Mouse (Mus musculus): ENCODE measurements around the gene Zfp800. TPM values are rescaled to one million over a fixed set of nuclear protein-coding genes. Genes with fewer than 3 reads are reported as not detected.
A peak's percentile ranks its signal among the peaks of the same experiment; 100 is the strongest.

Gene Zfp800
- 25.6 and 27.8 TPM in 2 replicates for polyA plus RNA-seq (2016; fragmentation: Nextera tagmentation; extraction: Ambion mirVana)

GRCm38 (mm10) chr6:28397681-28398203 lies at the start of gene Zfp800:
Zfp800 (minus strand) TSS chr6:28398005.
- Histone ChIP-seq H3K27me3 (ENCODE audit: low read depth, poor library complexity, severe bottlenecking) (peaks cover 55% of the 10 kb centered on the region), H3K9me3 (replicated peaks) (peaks cover 4% of the 10 kb centered on the region; the same call in 1 of the 2 replicates), H3K27ac (replicated peaks) (peak within 1 kb of the TSS; percentile 91), H3K4me3 (peak within 1 kb of the TSS; percentile 57), H3K4me1 (peaks cover 25% of the 10 kb centered on the region), H3K36me3 (peaks cover 5% of the 10 kb centered on the region; the same call in 1 of the 2 replicates)
- DNase-seq (ENCODE audit: low spot score) = peak; percentile 71
- WGBS = under 1% methylated on average over 33 of the region's 33 CpGs

DNA sequence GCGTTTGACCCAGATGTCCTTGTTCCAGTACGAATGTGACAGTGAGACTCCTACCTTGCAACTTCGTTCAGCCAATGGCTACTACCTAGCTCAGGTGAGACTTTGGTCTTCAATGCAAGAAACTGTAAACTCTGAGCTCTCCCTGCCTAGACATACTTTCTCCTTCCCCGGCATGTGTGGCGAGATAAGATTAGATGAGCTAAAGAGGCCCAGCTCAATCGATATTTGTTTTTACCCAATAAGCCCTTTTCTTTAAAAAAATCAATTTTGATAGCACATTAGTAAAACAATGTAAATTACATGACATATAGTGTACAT lies 33.7 kb upstream of the Zfp800 start:
- Histone ChIP-seq H3K4me1 (no peaks in the 10 kb centered on the region), H3K27me3 (ENCODE audit: low read depth, poor library complexity, severe bottlenecking) (no peaks in the 10 kb centered on the region), H3K4me3 (no peak overlapping the region), H3K27ac (replicated peaks) (no peak overlapping the region), H3K36me3 (peaks cover 8% of the 10 kb centered on the region), H3K9me3 (replicated peaks) (no peaks in the 10 kb centered on the region)
- DNase-seq (ENCODE audit: low spot score) = no peak
- 76% methylated on average over 6 of the region's 6 CpGs for WGBS

- 87% methylated on average over 10 of the region's 10 CpGs for WGBS
- H3K27ac ChIP-seq (replicated peaks) = no peak overlapping the region
- peaks cover 13% of the 10 kb centered on the region for H3K36me3 ChIP-seq
Observed at GRCm38 (mm10) chr6:28430795-28431537, 33.2 kb upstream of the Zfp800 start.

GRCm38 (mm10) chr6:28429870-28430269 lies 32.1 kb upstream of the Zfp800 start:
- no peaks in the 10 kb centered on the region for H3K27me3 ChIP-seq (ENCODE audit: low read depth, poor library complexity, severe bottlenecking)
- no peaks in the 10 kb centered on the region for H3K9me3 ChIP-seq (replicated peaks)
- WGBS = 90% methylated on average over 11 of the region's 11 CpGs
- H3K27ac ChIP-seq (replicated peaks) = no peak overlapping the region
- peaks cover 24% of the 10 kb centered on the region for H3K36me3 ChIP-seq
- no peak for DNase-seq (ENCODE audit: low spot score)
- peaks cover 10% of the 10 kb centered on the region for H3K4me1 ChIP-seq
- no peak overlapping the region for H3K4me3 ChIP-seq

More at GRCm38 (mm10) chr6:28430795-28431537, 33.2 kb upstream of the Zfp800 start:
- peaks cover 2% of the 10 kb centered on the region; the same call in 1 of the 2 replicates for H3K4me1 ChIP-seq
- H3K4me3 ChIP-seq = no peak overlapping the region
- no peak for DNase-seq (ENCODE audit: low spot score)
- no peaks in the 10 kb centered on the region for H3K9me3 ChIP-seq (replicated peaks)
- H3K27me3 ChIP-seq (ENCODE audit: low read depth, poor library complexity, severe bottlenecking) = no peaks in the 10 kb centered on the region

DNA sequence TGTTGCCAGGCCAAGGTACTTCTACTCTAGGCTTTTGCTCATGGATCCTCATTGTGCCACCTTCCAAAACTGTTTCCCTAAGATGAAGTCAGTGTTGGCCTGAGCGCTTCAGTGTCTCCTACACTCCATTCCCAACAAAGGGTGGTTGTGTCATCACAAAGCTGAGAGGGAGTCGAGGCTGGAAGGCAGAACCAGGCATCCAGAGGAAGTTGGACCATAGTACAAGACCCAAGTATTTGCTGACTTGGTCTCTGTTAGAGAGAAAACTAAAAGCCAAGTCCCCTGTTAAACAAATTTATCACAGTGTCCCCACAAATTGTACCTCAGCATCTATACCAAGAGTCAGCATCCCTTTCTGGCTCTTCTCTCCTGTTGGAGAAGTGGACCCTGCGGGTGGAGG lies 30.5 kb upstream of the Zfp800 start, which contains the start of gene Gcc1:
Gcc1 (minus strand) TSS at position 101 of the 400 bp plus-strand sequence.
- Histone ChIP-seq H3K4me3 (no peak within 1 kb of the TSS), H3K27ac (replicated peaks) (no peak within 1 kb of the TSS), H3K27me3 (ENCODE audit: low read depth, poor library complexity, severe bottlenecking) (no peaks in the 10 kb centered on the region), H3K9me3 (replicated peaks) (no peaks in the 10 kb centered on the region), H3K36me3 (peaks cover 25% of the 10 kb centered on the region), H3K4me1 (peaks cover 20% of the 10 kb centered on the region)
- WGBS = 81% methylated on average over 3 of the region's 3 CpGs
- no peak for DNase-seq (ENCODE audit: low spot score)

GRCm38 (mm10) chr6:28427096-28427839 lies 29.5 kb upstream of the Zfp800 start, which contains the start of gene Fscn3:
Fscn3 (plus strand) TSS chr6:28427789.
- DNase-seq (ENCODE audit: low spot score) = no peak
- H3K9me3 ChIP-seq (replicated peaks) = no peaks in the 10 kb centered on the region
- H3K27ac ChIP-seq (replicated peaks) = no peak within 1 kb of the TSS
- 90% methylated on average over 3 of the region's 3 CpGs for WGBS
- peaks cover 21% of the 10 kb centered on the region for H3K4me1 ChIP-seq
- H3K27me3 ChIP-seq (ENCODE audit: low read depth, poor library complexity, severe bottlenecking) = no peaks in the 10 kb centered on the region
- H3K36me3 ChIP-seq = peaks cover 25% of the 10 kb centered on the region
- H3K4me3 ChIP-seq = no peak within 1 kb of the TSS

- DNase-seq (ENCODE audit: low spot score) = no peak
- WGBS = 91% methylated on average over 6 of the region's 6 CpGs
- no peaks in the 10 kb centered on the region for H3K9me3 ChIP-seq (replicated peaks)
Observed at GRCm38 (mm10) chr6:28425019-28425418, 27.2 kb upstream of the Zfp800 start.

DNA sequence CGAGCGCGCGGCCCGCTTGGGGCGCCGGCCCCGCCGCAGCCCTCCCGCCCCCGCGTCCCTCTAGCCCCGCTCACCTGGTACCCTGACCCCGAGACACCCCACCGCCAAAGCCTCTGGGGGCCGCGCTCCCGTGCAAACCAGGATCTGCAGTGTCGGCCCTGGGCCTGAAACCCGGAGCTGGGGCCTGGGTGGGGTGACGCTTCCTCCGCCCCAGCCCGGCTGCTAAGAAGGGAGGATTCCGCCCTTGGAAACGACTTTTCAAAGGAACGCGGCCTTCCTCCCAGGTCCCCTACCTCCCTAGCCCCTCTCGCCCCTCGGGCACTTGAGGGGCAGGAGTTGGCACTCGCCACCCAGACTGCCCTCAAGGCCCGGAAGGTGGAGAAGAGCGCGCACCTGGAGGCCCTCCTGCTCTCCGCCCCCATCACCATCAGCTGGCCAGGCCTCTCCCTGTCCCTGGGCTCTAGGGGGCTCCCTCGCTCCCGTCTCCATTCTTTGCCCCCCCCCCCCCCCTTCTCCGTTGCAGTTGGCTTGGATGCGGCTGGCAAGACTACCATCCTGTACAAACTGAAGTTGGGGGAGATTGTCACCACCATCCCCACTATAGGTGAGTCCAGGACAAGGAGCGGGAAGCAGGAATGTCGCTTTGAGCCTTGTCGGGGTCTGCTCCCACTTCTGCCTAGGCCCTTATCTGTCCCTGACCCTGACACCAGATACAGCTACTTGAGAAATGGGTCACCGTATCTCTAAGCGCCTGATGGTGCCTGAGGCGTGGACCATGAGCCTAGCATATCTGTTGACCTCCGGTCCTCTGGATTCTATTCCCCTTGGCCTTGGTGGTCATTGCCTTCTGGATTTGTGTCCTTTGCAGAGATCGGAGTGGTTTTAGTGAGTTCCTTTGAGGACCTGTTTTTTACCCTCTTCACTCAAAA lies 26.2 kb upstream of the Zfp800 start:
- peak; percentile 54 for DNase-seq (ENCODE audit: low spot score)
- Histone ChIP-seq H3K4me1 (peaks cover 50% of the 10 kb centered on the region), H3K9me3 (replicated peaks) (no peaks in the 10 kb centered on the region), H3K27me3 (ENCODE audit: low read depth, poor library complexity, severe bottlenecking) (no peaks in the 10 kb centered on the region), H3K36me3 (peaks cover 30% of the 10 kb centered on the region), H3K4me3 (peak overlapping the region; percentile 80), H3K27ac (replicated peaks) (peak overlapping the region; percentile 95)
- 11% methylated on average over 45 of the region's 46 CpGs for WGBS

More at GRCm38 (mm10) chr6:28425019-28425418, 27.2 kb upstream of the Zfp800 start:
- Histone ChIP-seq H3K4me3 (peak overlapping the region; percentile 80), H3K36me3 (peaks cover 25% of the 10 kb centered on the region), H3K4me1 (peaks cover 44% of the 10 kb centered on the region), H3K27me3 (ENCODE audit: low read depth, poor library complexity, severe bottlenecking) (no peaks in the 10 kb centered on the region), H3K27ac (replicated peaks) (no peak overlapping the region)

DNA sequence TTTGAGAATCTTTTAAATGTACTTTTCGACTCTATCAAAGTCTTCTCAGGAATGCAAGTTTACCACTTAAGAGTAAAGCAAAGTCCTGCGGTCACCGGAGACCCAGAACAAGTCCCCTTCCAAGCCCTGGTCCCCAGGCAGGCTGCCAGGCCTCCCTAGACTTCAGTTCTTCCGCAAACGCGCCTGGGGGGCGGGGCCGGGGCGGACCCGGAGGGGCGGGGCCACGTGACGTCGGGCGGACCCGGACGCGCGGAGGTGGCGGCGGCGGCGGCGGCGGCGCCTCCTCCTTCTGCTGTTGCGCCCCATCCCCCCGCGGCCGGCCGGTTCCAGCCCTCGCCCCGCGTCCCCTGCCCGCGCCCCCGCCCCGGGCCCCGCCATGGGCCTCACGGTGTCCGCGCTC lies 25.5 kb upstream of the Zfp800 start, which contains the start of gene Arf5:
Arf5 (plus strand) TSS at position 248 of the 400 bp plus-strand sequence.
- peak within 1 kb of the TSS; percentile 95 for H3K27ac ChIP-seq (replicated peaks)
- no peaks in the 10 kb centered on the region for H3K9me3 ChIP-seq (replicated peaks)
- WGBS = 2% methylated on average over 37 of the region's 42 CpGs

GRCm38 (mm10) chr6:28422651-28423290 lies 25.0 kb upstream of the Zfp800 start:
- no peak for DNase-seq (ENCODE audit: low spot score)
- Histone ChIP-seq H3K4me1 (peaks cover 50% of the 10 kb centered on the region), H3K36me3 (peaks cover 43% of the 10 kb centered on the region), H3K27ac (replicated peaks) (peak overlapping the region; percentile 95; the same call in 1 of the 2 replicates), H3K4me3 (peak overlapping the region; percentile 80), H3K9me3 (replicated peaks) (no peaks in the 10 kb centered on the region), H3K27me3 (ENCODE audit: low read depth, poor library complexity, severe bottlenecking) (no peaks in the 10 kb centered on the region)
- WGBS = 76% methylated on average over 15 of the region's 15 CpGs

More for the DNA sequence above, 25.5 kb upstream of the Zfp800 start, which contains the start of gene Arf5:
- H3K27me3 ChIP-seq (ENCODE audit: low read depth, poor library complexity, severe bottlenecking) = no peaks in the 10 kb centered on the region
- H3K4me3 ChIP-seq = peak within 1 kb of the TSS; percentile 92
- H3K4me1 ChIP-seq = peaks cover 50% of the 10 kb centered on the region
- peak; percentile 91 for DNase-seq (ENCODE audit: low spot score)
- H3K36me3 ChIP-seq = peaks cover 37% of the 10 kb centered on the region

GRCm38 (mm10) chr6:28421469-28422000 lies 23.7 kb upstream of the Zfp800 start:
- peaks cover 48% of the 10 kb centered on the region for H3K36me3 ChIP-seq
- peak; percentile 89 for DNase-seq (ENCODE audit: low spot score)
- no peaks in the 10 kb centered on the region for H3K27me3 ChIP-seq (ENCODE audit: low read depth, poor library complexity, severe bottlenecking)
- peaks cover 50% of the 10 kb centered on the region for H3K4me1 ChIP-seq
- H3K4me3 ChIP-seq = peak overlapping the region; percentile 92
- H3K9me3 ChIP-seq (replicated peaks) = no peaks in the 10 kb centered on the region
- peak overlapping the region; percentile 81 for H3K27ac ChIP-seq (replicated peaks)
- under 1% methylated on average over 27 of the region's 27 CpGs for WGBS
